Mouse (Mus musculus) C2C12 (cell line): ENCODE results near the gene Nme8. TPM values are rescaled to one million over a fixed set of nuclear protein-coding genes. Genes with fewer than 3 reads are reported as not detected.

Experiments
- H3K27me3 ChIP-seq: one replicate; pipeline ENCODE4 v1.6.1; 2011; ENCODE audit not compliant: control insufficient read depth, insufficient read depth, insufficient read length
- H3K36me3 ChIP-seq: one replicate; pipeline ENCODE4 v1.6.1; 2011; ENCODE audit not compliant: control insufficient read depth, insufficient read depth
- H3K4me3 ChIP-seq: one replicate; pipeline ENCODE4 v1.5.1; 2011; ENCODE audit warnings: mild to moderate bottlenecking, control low read depth; ENCODE audit not compliant: poor library complexity, insufficient read depth, severe bottlenecking
- H3K79me2 ChIP-seq: one replicate; pipeline ENCODE4 v1.6.1; 2011; ENCODE audit not compliant: control insufficient read depth, insufficient read depth
- H3K79me3 ChIP-seq: one replicate; pipeline ENCODE4 v1.6.1; 2011; ENCODE audit warnings: low read depth, control low read depth
- H3ac ChIP-seq: one replicate; pipeline ENCODE3; 2011; ENCODE audit warnings: low read depth; ENCODE audit not compliant: control insufficient read depth, insufficient read length
- CEBPB ChIP-seq: IDR thresholded peaks from one replicate; pipeline ENCODE4 v1.6.1; 2011; ENCODE audit warnings: low read depth, mild to moderate bottlenecking, control low read depth, moderate library complexity
- FOSL1 ChIP-seq: IDR thresholded peaks from one replicate; pipeline ENCODE4 v1.8.0; 2011; ENCODE audit warnings: mild to moderate bottlenecking, low read length; ENCODE audit not compliant: poor library complexity, insufficient read depth, severe bottlenecking
- MAX ChIP-seq: IDR thresholded peaks from one replicate; pipeline ENCODE4 v1.6.1; 2011; ENCODE audit warnings: mild to moderate bottlenecking, control low read depth
- polyA plus RNA-seq: library from polyadenylated mRNA; unstranded; fragments of >200 nt; fragmentation: generic; extraction: Trizol; gene quantifications from one replicate; pipeline ENCODE4 v1.2.1, GENCODE M21; 2012; ENCODE audit warnings: missing spikeins

The Nme8 gene
- polyA plus RNA-seq, 1 experiment = not detected

GRCm38 (mm10) chr13:19595141-19595540 is 102.5 kb downstream of the Nme8 start:
- Histone ChIP-seq H3ac (no peak overlapping the region), H3K4me3 (no peak overlapping the region), H3K36me3 (peaks cover 8% of the 10 kb centered on the region), H3K79me3 (no peaks in the 10 kb centered on the region), H3K79me2 (no peaks in the 10 kb centered on the region), H3K27me3 (no peaks in the 10 kb centered on the region)
- TF ChIP-seq CEBPB (no peak), FOSL1 (no peak), MAX (no peak)

Other genes starting within 250 kb of the Nme8 start
- 30.6 TPM for gene Epdr1, start 77.9 kb downstream of the Nme8 start, polyA plus RNA-seq
- gene Sfrp4, start 74.7 kb downstream of the Nme8 start, polyA plus RNA-seq = 0.70 TPM
- gene Gpr141, start 126.5 kb upstream of the Nme8 start, polyA plus RNA-seq = 0.01 TPM